Comparison of ENCODE assay signal across 23 mouse cellular contexts in genomic region chr17:74455426-74455825, GRCm38 (mm10). TPM values are rescaled to one million over a fixed set of nuclear protein-coding genes. Genes with fewer than 3 reads are reported as not detected.
DNase-seq lines count a peak whose midpoint lies in the region; TF ChIP-seq lines count a peak whose summit lies in the region.
"Had no signal": no experiment of that assay in that cellular context is flagged by ENCODE, and none has a peak within 500 bp of the region (broad histone marks: within the 10 kb centered on the region; RNA-seq: fewer than 3 reads in every experiment).

No protein-coding gene starts in this region.

- H3K27me3 ChIP-seq in E14TG2a.4 (ENCODE audit: insufficient read depth, low read length): no peaks in the 10 kb centered on the region
- no peaks in the 10 kb centered on the region for H3K27me3 ChIP-seq in ES-Bruce4 (ENCODE audit: control insufficient read depth, insufficient read depth, low read length, poor library complexity, severe bottlenecking)
- H3K27me3 ChIP-seq: forebrain, embryonic 13.5 days; heart, embryonic 13.5 days; hindbrain, embryonic 15.5 days; intestine, embryonic 15.5 days had no signal

- DNase-seq in ZHBTc4 (ENCODE audit: low read depth, low spot score): peak; percentile 47
- DNase-seq in ovary, postnatal 10 days (ENCODE audit: low spot score): no peak
- DNase-seq in right cerebral cortex, adult 18-20 months: no peak
- DNase-seq in frontal cortex, postnatal 25 days (ENCODE audit: low spot score in 2 of 2): no peak
- DNase-seq: adrenal gland, adult 2 months; adrenal gland, postnatal 14 days; cerebellum, adult 11-12 months; cerebellum, adult 9-10 months; cerebellum, postnatal 14 days; gastrocnemius, adult 2 months; gastrocnemius, postnatal 14 days; heart, adult 18-20 months; heart, postnatal 14 days; heart, postnatal 4 days; kidney, adult 11 months had no signal

- H3K4me1 ChIP-seq in E14TG2a.4 (replicated peaks; ENCODE audit: low read depth, low read length): peaks cover 38% of the 10 kb centered on the region
- peaks cover 3% of the 10 kb centered on the region for H3K4me1 ChIP-seq in ES-Bruce4 (ENCODE audit: control insufficient read depth, insufficient read depth, low read length)
- H3K4me1 ChIP-seq: forebrain, embryonic 10.5 days; forebrain, embryonic 13.5 days; heart, embryonic 10.5 days; heart, embryonic 13.5 days; hindbrain, embryonic 15.5 days; intestine, embryonic 15.5 days had no signal

- H3K4me3 ChIP-seq in E14TG2a.4 (replicated peaks; ENCODE audit: low read length) (peak overlapping the region; percentile 11), ES-Bruce4 (ENCODE audit: low read depth, low read length) (peak overlapping the region; percentile 2; the same call in 1 of the 2 replicates)
- H3K4me3 ChIP-seq: forebrain, embryonic 10.5 days; forebrain, embryonic 13.5 days; gastrocnemius, adult 2 months; heart, embryonic 10.5 days; heart, embryonic 13.5 days; hindbrain, embryonic 15.5 days; intestine, embryonic 15.5 days had no signal

- H3K36me3 ChIP-seq in E14TG2a.4 (ENCODE audit: insufficient read depth, low read length) (peaks cover 11% of the 10 kb centered on the region), ES-Bruce4 (ENCODE audit: control insufficient read depth, insufficient read depth, low read length, poor library complexity, severe bottlenecking) (no peaks in the 10 kb centered on the region)
- H3K36me3 ChIP-seq: forebrain, embryonic 10.5 days; heart, embryonic 10.5 days; heart, embryonic 13.5 days; hindbrain, embryonic 15.5 days; intestine, embryonic 15.5 days had no signal

- TF ChIP-seq CTCF in E14TG2a.4 (conservative IDR thresholded peaks at IDR 0.05; ENCODE audit: low read length) (no peak), ES-Bruce4 (IDR thresholded peaks at IDR 0.05; ENCODE audit: low read depth, low read length) (no peak)

- H3K9me3 ChIP-seq in E14TG2a.4 (ENCODE audit: low read length): no peaks in the 10 kb centered on the region
- H3K9me3 ChIP-seq in ES-Bruce4 (replicated peaks; ENCODE audit: control insufficient read depth, insufficient read depth, low read length, poor library complexity, severe bottlenecking): peaks cover 4% of the 10 kb centered on the region; the same call in 1 of the 2 replicates
- H3K9me3 ChIP-seq: forebrain, embryonic 10.5 days; forebrain, embryonic 13.5 days; heart, embryonic 10.5 days; heart, embryonic 13.5 days; hindbrain, embryonic 15.5 days; intestine, embryonic 15.5 days had no signal

- no peak for TF ChIP-seq POLR2A in ES-Bruce4 (IDR thresholded peaks at IDR 0.05; ENCODE audit: insufficient read depth, low read length)

- TF ChIP-seq EP300 in ES-Bruce4 (IDR thresholded peaks at IDR 0.05; ENCODE audit: insufficient read depth, low read depth, low read length): no peak

- H3K9ac ChIP-seq in ES-Bruce4 (ENCODE audit: low read depth, poor library complexity, severe bottlenecking): no peak overlapping the region
- H3K9ac ChIP-seq: forebrain, embryonic 13.5 days; heart, embryonic 13.5 days; hindbrain, embryonic 15.5 days; intestine, embryonic 15.5 days had no signal

- no peak overlapping the region for H3K27ac ChIP-seq in ES-Bruce4 (ENCODE audit: insufficient read depth, low read length)
- H3K27ac ChIP-seq: forebrain, embryonic 10.5 days; forebrain, embryonic 13.5 days; gastrocnemius, adult 2 months; heart, embryonic 10.5 days; heart, embryonic 13.5 days; hindbrain, embryonic 15.5 days; intestine, embryonic 15.5 days had no signal

RNA-seq across cellular contexts. Expression of gene Nlrc4, which starts 3.5 kb away (rescaled TPM):
- polyA plus RNA-seq in ES-Bruce4 (2011; ENCODE audit: insufficient read depth, insufficient read length, low read depth, missing spikeins): 0.55 and 0.56 TPM in 2 replicates

RNA-seq across cellular contexts. Expression of gene Yipf4, which starts 33.9 kb away (rescaled TPM):
- 82.5 and 128 TPM in 2 replicates for polyA plus RNA-seq in ES-Bruce4 (2011; ENCODE audit: insufficient read depth, insufficient read length, low read depth, missing spikeins)
